Comparison of ENCODE assay signal across 9 mouse cellular contexts in the genomic region with DNA sequence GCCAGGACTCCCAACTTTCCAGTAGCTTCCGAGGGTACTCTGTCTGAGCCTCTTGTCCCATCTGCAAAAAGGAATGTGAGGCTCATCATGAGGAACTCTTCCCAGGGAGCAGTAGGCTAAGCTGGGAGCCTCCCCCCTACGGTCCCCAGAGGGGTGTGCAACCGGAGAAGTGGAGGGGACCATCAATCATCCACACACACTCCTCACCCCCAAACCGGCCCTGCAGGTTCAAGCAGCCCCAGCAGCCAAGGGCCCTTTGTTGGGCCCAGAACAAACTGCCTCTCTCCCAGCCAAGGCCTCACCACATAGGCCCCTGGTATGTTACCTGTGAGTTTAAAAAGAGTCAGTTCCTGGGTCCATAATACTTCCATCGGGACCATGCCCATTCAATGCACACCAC. TPM values are rescaled to one million over a fixed set of nuclear protein-coding genes. Genes with fewer than 3 reads are reported as not detected.
DNase-seq lines count a peak whose midpoint lies in the region; ATAC-seq lines count a peak whose summit lies in the region.
"Had no signal": no experiment of that assay in that cellular context is flagged by ENCODE, and none has a peak within 500 bp of the region (broad histone marks: within the 10 kb centered on the region; RNA-seq: fewer than 3 reads in every experiment).

No protein-coding gene starts in this region.

- no peak for ATAC-seq in kidney, embryonic 15.5 days (replicated peaks; ENCODE audit: low FRiP score)
- no peak for ATAC-seq in forebrain, embryonic 14.5 days

- peaks cover 61% of the 10 kb centered on the region for H3K4me1 ChIP-seq in kidney, embryonic 15.5 days
- peaks cover 9% of the 10 kb centered on the region for H3K4me1 ChIP-seq in forebrain, embryonic 14.5 days (ENCODE audit: control insufficient read depth, insufficient read depth, low read length)

- H3K4me3 ChIP-seq in kidney, embryonic 15.5 days (replicated peaks): no peak overlapping the region
- no peak overlapping the region for H3K4me3 ChIP-seq in forebrain, embryonic 14.5 days (ENCODE audit: low read depth, low read length)
- H3K4me3 ChIP-seq: limb, embryonic 12.5 days had no signal

- H3K9ac ChIP-seq in kidney, embryonic 15.5 days: no peak overlapping the region
- H3K9ac ChIP-seq in forebrain, embryonic 14.5 days (ENCODE audit: low read length): no peak overlapping the region
- H3K9ac ChIP-seq: limb, embryonic 12.5 days had no signal

- WGBS in kidney, embryonic 15.5 days: 31% methylated on average over 5 of the region's 5 CpGs
- 91% methylated on average over 5 of the region's 5 CpGs for WGBS in forebrain, embryonic 14.5 days

- H3K27ac ChIP-seq in kidney, embryonic 15.5 days: peak overlapping the region; percentile 76
- H3K27ac ChIP-seq in forebrain, embryonic 14.5 days (ENCODE audit: low read depth, low read length): no peak overlapping the region

- peak; percentile 18 to 24 for DNase-seq in adrenal gland, adult 18-20 months (ENCODE audit: low spot score in 2 of 2)
- no peak for DNase-seq in adrenal gland, adult 2 months
- DNase-seq in kidney, adult 11 months: no peak
- peak; percentile 19 for DNase-seq in forelimb bud, embryonic 11.5 days (ENCODE audit: low read depth, low spot score)
- DNase-seq in lung, postnatal 36 days: peak; percentile 63
- DNase-seq in right cerebral cortex, postnatal 36 days (ENCODE audit: low spot score in 2 of 2): no peak
- no peak for DNase-seq in forebrain, embryonic 14.5 days (ENCODE audit: low spot score)

- peaks cover 13% of the 10 kb centered on the region; the same call in 1 of the 2 replicates for H3K36me3 ChIP-seq in kidney, embryonic 15.5 days
- peaks cover 3% of the 10 kb centered on the region; the same call in 1 of the 2 replicates for H3K36me3 ChIP-seq in forebrain, embryonic 14.5 days (ENCODE audit: control insufficient read depth, insufficient read depth, low read length)

- H3K4me2 ChIP-seq in kidney, embryonic 15.5 days: no peak overlapping the region
- no peak overlapping the region for H3K4me2 ChIP-seq in forebrain, embryonic 14.5 days (ENCODE audit: low read length)
- H3K4me2 ChIP-seq: limb, embryonic 12.5 days had no signal

- no peaks in the 10 kb centered on the region for H3K9me3 ChIP-seq in kidney, embryonic 15.5 days (replicated peaks)
- no peaks in the 10 kb centered on the region for H3K9me3 ChIP-seq in forebrain, embryonic 14.5 days (replicated peaks; ENCODE audit: control insufficient read depth, low read length)
- H3K9me3 ChIP-seq: limb, embryonic 12.5 days had no signal

- no peaks in the 10 kb centered on the region for H3K27me3 ChIP-seq in kidney, embryonic 15.5 days
- H3K27me3 ChIP-seq in forebrain, embryonic 14.5 days (replicated peaks; ENCODE audit: control insufficient read depth, insufficient read depth, low read length): no peaks in the 10 kb centered on the region
- H3K27me3 ChIP-seq: limb, embryonic 12.5 days had no signal

RNA-seq across cellular contexts. Expression of gene Cyb5r3, which starts 5.3 kb away (rescaled TPM):
- total RNA-seq in adrenal gland, adult 18-20 months (2021): 100 to 1,000 TPM; 248 to 351 TPM
- total RNA-seq in adrenal gland, adult 2 months (2021): 100 to 1,000 TPM; 310 to 426 TPM
- 461 and 645 TPM in 2 replicates for polyA plus RNA-seq in adrenal gland, adult 2 months (2012; rRNA removed)
- 150 and 166 TPM in 2 replicates for polyA plus RNA-seq in kidney, embryonic 15.5 days (2015; fragmentation: Nextera tagmentation; extraction: Ambion mirVana)
- 63.3 and 75.1 TPM in 2 replicates for polyA plus RNA-seq in forebrain, embryonic 14.5 days (2014; fragmentation: Nextera tagmentation; extraction: Ambion mirVana)

RNA-seq across cellular contexts. Expression of gene Poldip3, which starts 17.9 kb away (rescaled TPM):
- 100 to 1,000 TPM in 1 of 2 experiments, 10 to 100 TPM in 1; 86.0 to 105 TPM for total RNA-seq in adrenal gland, adult 18-20 months (2021)
- 10 to 100 TPM; 89.7 to 96.8 TPM for total RNA-seq in adrenal gland, adult 2 months (2021)
- 43.0 and 55.4 TPM in 2 replicates for polyA plus RNA-seq in adrenal gland, adult 2 months (2012; rRNA removed)
- 144 and 148 TPM in 2 replicates for polyA plus RNA-seq in kidney, embryonic 15.5 days (2015; fragmentation: Nextera tagmentation; extraction: Ambion mirVana)
- 158 and 167 TPM in 2 replicates for polyA plus RNA-seq in forebrain, embryonic 14.5 days (2014; fragmentation: Nextera tagmentation; extraction: Ambion mirVana)

RNA-seq across cellular contexts. Expression of gene Rrp7a, which starts 44.5 kb away (rescaled TPM):
- total RNA-seq in adrenal gland, adult 18-20 months (2021): 100 to 1,000 TPM; 111 to 113 TPM
- 100 to 1,000 TPM; 123 to 167 TPM for total RNA-seq in adrenal gland, adult 2 months (2021)
- polyA plus RNA-seq in adrenal gland, adult 2 months (2012; rRNA removed): 128 and 179 TPM in 2 replicates
- polyA plus RNA-seq in kidney, embryonic 15.5 days (2015; fragmentation: Nextera tagmentation; extraction: Ambion mirVana): 61.4 and 74.3 TPM in 2 replicates
- polyA plus RNA-seq in forebrain, embryonic 14.5 days (2014; fragmentation: Nextera tagmentation; extraction: Ambion mirVana): 64.2 and 67.3 TPM in 2 replicates

Comparison
In these comparisons a context has a peak if more than half of its experiments do, and no peak if none do; other contexts are left out.
1. DNase-seq: peak in adrenal gland, adult 18-20 months (2 of 2), forelimb bud, embryonic 11.5 days (single experiment) and lung, postnatal 36 days (single experiment); none in adrenal gland, adult 2 months (single experiment), kidney, adult 11 months (single experiment), right cerebral cortex, postnatal 36 days (0 of 2) and forebrain, embryonic 14.5 days (single experiment).